Mouse (Mus musculus): Measurements from ENCODE around the gene Pnkp. TPM values are rescaled to one million over a fixed set of nuclear protein-coding genes. Genes with fewer than 3 reads are reported as not detected.

The Pnkp gene
- 1.4 TPM for polyA plus RNA-seq (2014; fragmentation: Illumina TruSeq; extraction: RNeasy Lipid Tissue Mini Kit (QIAGEN cat#74804); ENCODE audit: low read depth, low replicate concordance)

DNA sequence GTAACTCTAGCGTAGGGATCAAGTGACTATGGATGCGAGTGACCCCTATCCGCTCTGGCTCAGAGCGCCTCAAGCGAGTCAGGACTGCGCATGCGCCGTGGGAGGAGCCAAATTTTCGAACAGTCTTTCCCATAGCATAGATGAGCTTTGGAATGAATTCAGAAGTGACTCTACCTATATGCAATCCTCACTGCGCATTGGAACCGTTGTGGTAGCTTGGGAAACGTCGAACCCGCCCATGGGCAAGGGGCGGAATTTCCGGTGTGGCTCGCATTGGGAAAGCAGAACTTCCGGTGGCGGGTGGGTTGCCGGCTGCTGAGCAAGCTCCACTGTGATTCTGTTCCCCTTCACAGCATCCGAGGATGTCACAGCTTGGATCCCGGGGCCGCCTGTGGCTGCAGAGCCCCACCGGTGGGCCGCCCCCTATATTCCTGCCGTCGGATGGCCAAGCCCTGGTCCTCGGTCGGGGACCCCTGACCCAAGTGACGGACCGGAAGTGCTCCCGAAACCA, at the start of gene Pnkp:
Pnkp (plus strand) TSS at position 98 of the 511 bp plus-strand sequence.

DNA sequence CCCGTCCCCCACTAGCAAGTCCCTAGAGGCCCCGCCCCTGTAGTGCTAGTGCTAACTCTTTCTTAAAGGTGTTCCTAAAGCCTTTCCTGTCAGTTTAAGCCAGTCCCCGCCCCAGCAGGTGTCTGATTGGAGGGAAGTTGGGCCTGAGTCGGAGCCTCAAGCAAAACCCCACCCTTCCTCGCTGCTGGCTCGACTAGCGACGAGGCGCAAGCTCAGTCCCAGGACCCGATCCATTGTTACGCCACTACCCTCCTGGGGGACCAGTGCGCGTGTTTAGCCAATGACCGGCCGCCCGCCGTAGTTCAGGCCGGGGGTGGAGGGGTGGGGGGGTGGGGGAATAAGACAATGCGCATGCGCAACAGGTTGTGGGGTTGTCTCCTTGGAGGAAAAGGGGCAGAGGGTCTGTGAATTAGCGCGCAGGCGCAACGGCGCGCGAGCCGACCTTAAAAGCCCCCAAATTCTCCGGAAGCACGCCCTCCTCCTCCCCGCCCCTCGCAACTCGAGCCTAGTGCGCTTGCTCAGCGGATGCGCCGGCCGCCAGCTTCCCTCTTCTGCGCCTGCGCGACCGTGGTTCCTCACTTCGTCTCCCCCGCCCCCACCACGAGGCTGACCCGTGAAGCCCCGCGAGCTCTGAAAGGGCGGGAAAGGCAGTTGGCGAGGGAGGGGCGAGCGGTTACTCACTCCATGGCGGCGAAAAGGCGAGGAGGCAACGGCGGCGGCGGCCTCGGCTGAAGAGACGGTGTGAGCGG, 41.0 kb upstream of the Pnkp start, which contains the start of the genes Nup62 and Il4i1:
Nup62 (plus strand) TSS at position 368 of the 749 bp plus-strand sequence.
Il4i1 (plus strand) TSS at position 667 of the 749 bp plus-strand sequence.

DNA sequence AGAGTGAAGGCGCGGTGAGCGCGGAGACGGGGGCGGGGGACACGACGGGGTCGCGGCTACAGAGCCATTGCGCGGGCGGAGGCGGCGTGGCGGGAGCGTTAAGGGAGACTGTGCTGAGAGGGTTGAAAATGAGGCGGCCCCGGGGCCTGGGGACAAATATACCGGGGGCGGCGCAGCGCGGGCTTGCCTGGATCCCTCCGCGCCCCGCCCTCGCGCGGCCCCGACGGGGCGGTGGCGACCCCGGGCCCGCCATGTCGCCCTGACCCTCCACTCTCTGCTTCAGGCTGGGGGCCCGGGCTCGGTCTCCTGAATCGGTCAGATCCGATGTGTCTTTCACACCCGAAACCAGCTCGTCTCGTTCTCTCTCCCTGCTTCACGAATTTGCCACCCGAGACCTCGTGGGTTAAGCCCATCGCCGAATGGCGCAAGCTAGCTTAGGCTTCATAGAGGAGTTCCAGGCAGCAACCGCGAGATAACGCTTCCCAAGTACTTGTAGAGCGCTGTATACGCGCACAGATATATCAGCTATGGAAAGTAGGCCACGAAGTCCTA, 40.4 kb upstream of the Pnkp start, which contains the start of gene Atf5:
Atf5 (minus strand) TSS at position 189 of the 552 bp plus-strand sequence.

DNA sequence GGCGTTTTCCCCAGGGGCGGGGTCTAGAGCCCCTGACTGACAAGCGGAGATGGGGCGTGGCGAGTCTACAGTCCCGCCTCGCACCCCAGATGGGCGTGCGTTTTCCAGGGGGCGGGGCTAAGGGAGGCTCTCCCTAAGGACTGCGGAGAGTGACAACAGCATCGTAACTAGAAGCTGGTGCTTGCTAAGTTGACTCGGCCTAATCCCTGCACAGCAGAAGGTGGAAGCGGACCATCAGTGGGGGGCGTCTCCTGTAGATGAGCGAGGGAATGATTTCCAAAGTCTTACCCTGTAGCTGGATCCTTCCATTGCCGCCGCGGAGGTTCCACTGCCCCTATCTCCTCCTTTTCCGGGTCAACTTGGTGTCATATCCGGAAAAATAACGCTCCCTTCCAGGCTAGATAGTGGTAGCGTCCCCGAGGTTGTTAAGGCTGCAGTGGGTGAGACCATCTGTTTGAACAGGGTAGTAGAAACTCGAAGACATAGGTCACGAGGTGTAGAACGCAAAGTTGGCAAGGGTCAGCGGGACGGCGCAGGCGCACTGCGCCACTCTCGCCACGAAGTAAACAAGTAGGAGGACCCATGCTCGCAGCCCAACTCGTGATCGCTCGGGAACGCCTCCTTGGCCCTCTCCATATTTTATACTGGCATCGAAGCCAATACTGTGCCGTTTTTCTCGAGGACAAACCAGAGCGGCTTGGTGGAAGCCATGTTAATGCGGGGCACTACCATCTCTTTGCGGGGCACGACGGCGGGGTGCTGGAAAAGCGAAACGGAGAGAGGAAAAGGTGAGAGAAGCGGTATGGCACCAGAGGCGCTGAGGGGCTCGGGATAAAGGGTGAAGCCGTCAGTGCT, 8.2 kb upstream of the Pnkp start, which contains the start of the genes Akt1s1 and Tbc1d17:
Akt1s1 (plus strand) TSS at position 431 of the 855 bp plus-strand sequence.
Tbc1d17 (minus strand) TSS at position 519 of the 855 bp plus-strand sequence.

DNA sequence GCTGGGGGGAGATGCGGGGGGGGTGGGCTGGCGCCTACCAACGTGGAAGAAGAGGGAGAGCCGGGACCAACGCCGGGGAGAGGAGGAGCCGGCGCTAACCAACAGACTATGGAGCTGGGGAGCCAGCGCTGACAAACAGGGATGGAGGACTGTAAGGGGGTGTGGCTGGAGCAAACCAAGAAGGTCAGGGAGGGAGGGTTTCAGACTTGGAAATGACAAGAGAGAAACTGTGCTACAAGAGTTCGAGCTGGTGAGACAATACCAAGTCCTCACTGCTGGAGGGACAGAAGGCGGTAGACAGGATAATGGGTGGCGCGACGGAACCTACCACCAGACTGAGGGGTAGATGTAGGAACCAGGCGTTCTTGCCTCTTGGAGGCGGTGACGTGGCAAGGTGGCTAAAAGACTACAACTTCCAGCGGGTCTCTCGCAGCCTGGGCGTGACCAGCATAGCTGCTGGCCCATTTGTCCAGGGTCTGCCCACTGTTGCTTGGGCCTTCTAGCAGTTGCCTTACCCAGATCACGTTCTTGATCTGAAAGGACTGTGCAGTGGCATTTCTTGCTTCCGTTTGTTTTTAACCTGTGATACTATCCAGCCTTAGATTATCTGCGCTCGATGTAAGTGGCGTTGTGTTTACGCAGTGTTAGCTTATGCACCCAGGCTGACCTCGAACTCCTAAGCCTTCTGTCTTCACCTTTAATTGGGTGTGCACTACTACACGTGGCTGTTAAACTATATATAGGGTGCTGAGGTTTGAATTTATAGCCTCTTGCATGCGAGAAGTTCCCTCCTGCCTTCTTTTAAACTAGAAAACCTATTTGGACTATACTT, 13.0 kb downstream of the Pnkp start, which contains the start of gene Ptov1:
Ptov1 (minus strand) TSS at position 92 of the 832 bp plus-strand sequence.

DNA sequence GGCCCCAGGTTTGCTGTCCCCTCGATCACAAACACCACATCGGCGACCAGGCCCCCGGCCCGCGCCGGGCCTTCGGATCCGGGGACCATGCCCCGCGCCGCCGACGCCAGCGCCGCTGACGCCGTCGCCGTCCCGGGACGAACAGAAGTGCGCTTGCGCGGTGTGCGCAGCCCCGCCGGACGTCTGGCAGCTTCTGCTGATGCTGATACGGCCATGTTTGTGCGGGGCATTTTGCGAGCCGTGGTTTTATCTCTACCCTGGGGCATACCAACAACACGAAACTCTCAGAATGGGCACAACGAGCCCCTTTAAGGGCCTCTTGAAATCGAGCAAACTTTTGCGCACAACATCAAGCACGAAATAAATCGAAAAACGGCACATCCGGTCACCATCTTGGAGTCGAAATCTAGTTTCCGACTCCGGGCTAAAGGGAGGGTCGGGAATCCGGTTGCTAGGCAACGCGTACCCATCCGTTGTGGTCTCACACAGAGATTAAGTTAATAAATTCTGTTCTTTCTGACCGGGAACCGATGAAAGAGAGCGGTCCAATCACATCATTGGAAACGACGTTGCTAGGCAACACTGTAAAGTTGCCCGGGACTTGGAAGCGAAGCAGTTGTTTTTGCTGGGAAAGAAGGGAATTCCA, 35.5 kb downstream of the Pnkp start, which contains the start of gene Med25:
Med25 (minus strand) TSS at position 437 of the 646 bp plus-strand sequence.

DNA sequence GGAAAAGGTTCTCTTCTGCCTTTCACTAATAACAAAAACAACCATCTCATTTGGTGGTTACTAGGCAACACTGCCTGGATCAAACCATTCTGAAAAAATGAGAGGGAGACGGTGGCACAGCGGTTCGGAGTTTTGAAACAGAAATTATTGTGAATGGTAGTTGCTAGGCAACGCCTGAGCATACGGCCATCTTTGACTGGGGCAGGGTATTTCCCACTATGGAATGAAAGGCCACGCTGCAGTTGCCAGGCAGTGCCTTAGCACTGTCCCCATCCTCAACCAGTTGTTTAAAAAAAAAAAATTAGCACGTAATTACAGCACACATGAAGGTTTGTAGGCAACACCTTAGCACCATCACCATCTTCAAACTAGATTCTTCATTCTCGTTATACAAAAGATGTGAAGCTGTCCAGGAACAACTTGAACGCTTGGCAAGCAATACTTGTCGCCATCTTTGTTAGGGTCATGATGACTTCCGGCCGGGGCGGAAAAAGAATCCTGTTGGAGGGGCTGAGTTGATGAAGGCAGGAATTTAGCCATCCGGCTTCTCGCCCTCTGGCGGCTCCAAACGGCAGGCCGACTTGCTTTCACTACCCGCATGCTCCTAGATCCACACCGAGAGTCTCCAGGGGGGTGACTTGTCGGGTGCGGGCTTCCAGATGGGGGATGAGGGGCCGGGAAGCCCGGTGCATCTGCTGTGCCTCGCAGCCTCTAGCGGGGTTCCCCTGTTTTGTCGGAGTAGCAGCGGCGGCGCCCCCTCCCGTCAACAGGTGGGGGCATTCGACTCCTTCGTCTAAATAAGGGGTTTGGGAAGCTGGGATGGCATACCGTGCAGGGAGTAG, 38.9 kb downstream of the Pnkp start, which contains the start of gene Fuz:
Fuz (plus strand) TSS at position 487 of the 842 bp plus-strand sequence.

Other genes with a start within 250 kb of the Pnkp start
- 0.37 TPM for gene Myh14, start 186.3 kb upstream of the Pnkp start, polyA plus RNA-seq (2014; fragmentation: Illumina TruSeq; extraction: RNeasy Lipid Tissue Mini Kit (QIAGEN cat#74804); ENCODE audit: low read depth, low replicate concordance)
- gene Izumo2, start 148.4 kb upstream of the Pnkp start, polyA plus RNA-seq (2014; fragmentation: Illumina TruSeq; extraction: RNeasy Lipid Tissue Mini Kit (QIAGEN cat#74804); ENCODE audit: low read depth, low replicate concordance), result not detected
- gene Vrk3, start 108.7 kb upstream of the Pnkp start, polyA plus RNA-seq (2014; fragmentation: Illumina TruSeq; extraction: RNeasy Lipid Tissue Mini Kit (QIAGEN cat#74804); ENCODE audit: low read depth, low replicate concordance), result 6.2 TPM
- not detected for gene Zfp473, start 106.1 kb upstream of the Pnkp start, polyA plus RNA-seq (2014; fragmentation: Illumina TruSeq; extraction: RNeasy Lipid Tissue Mini Kit (QIAGEN cat#74804); ENCODE audit: low read depth, low replicate concordance)
- 1.1 TPM for gene Nup62, start 41.1 kb upstream of the Pnkp start, polyA plus RNA-seq (2014; fragmentation: Illumina TruSeq; extraction: RNeasy Lipid Tissue Mini Kit (QIAGEN cat#74804); ENCODE audit: low read depth, low replicate concordance)
- not detected for gene Il4i1, start 40.8 kb upstream of the Pnkp start, polyA plus RNA-seq (2014; fragmentation: Illumina TruSeq; extraction: RNeasy Lipid Tissue Mini Kit (QIAGEN cat#74804); ENCODE audit: low read depth, low replicate concordance)
- gene Atf5, start 40.5 kb upstream of the Pnkp start, polyA plus RNA-seq (2014; fragmentation: Illumina TruSeq; extraction: RNeasy Lipid Tissue Mini Kit (QIAGEN cat#74804); ENCODE audit: low read depth, low replicate concordance), result 47.9 TPM
- gene Akt1s1, start 8.1 kb upstream of the Pnkp start, polyA plus RNA-seq (2014; fragmentation: Illumina TruSeq; extraction: RNeasy Lipid Tissue Mini Kit (QIAGEN cat#74804); ENCODE audit: low read depth, low replicate concordance), result 2.2 TPM
- 1.3 TPM for gene Tbc1d17, start 8.1 kb upstream of the Pnkp start, polyA plus RNA-seq (2014; fragmentation: Illumina TruSeq; extraction: RNeasy Lipid Tissue Mini Kit (QIAGEN cat#74804); ENCODE audit: low read depth, low replicate concordance)
- 0.95 TPM for gene Ptov1, start 12.6 kb downstream of the Pnkp start, polyA plus RNA-seq (2014; fragmentation: Illumina TruSeq; extraction: RNeasy Lipid Tissue Mini Kit (QIAGEN cat#74804); ENCODE audit: low read depth, low replicate concordance)
- 1.1 TPM for gene Med25, start 35.6 kb downstream of the Pnkp start, polyA plus RNA-seq (2014; fragmentation: Illumina TruSeq; extraction: RNeasy Lipid Tissue Mini Kit (QIAGEN cat#74804); ENCODE audit: low read depth, low replicate concordance)
- gene Fuz, start 38.9 kb downstream of the Pnkp start, polyA plus RNA-seq (2014; fragmentation: Illumina TruSeq; extraction: RNeasy Lipid Tissue Mini Kit (QIAGEN cat#74804); ENCODE audit: low read depth, low replicate concordance), result 1.4 TPM
- 9.2 TPM for gene Ap2a1, start 72.4 kb downstream of the Pnkp start, polyA plus RNA-seq (2014; fragmentation: Illumina TruSeq; extraction: RNeasy Lipid Tissue Mini Kit (QIAGEN cat#74804); ENCODE audit: low read depth, low replicate concordance)
- not detected for gene Tsks, start 86.1 kb downstream of the Pnkp start, polyA plus RNA-seq (2014; fragmentation: Illumina TruSeq; extraction: RNeasy Lipid Tissue Mini Kit (QIAGEN cat#74804); ENCODE audit: low read depth, low replicate concordance)
- not detected for gene Cpt1c, start 117.7 kb downstream of the Pnkp start, polyA plus RNA-seq (2014; fragmentation: Illumina TruSeq; extraction: RNeasy Lipid Tissue Mini Kit (QIAGEN cat#74804); ENCODE audit: low read depth, low replicate concordance)
- gene Prmt1, start 129.4 kb downstream of the Pnkp start, polyA plus RNA-seq (2014; fragmentation: Illumina TruSeq; extraction: RNeasy Lipid Tissue Mini Kit (QIAGEN cat#74804); ENCODE audit: low read depth, low replicate concordance), result 4.2 TPM
- 21.4 TPM for gene Irf3, start 140.5 kb downstream of the Pnkp start, polyA plus RNA-seq (2014; fragmentation: Illumina TruSeq; extraction: RNeasy Lipid Tissue Mini Kit (QIAGEN cat#74804); ENCODE audit: low read depth, low replicate concordance)
- gene Bcl2l12, start 141.6 kb downstream of the Pnkp start, polyA plus RNA-seq (2014; fragmentation: Illumina TruSeq; extraction: RNeasy Lipid Tissue Mini Kit (QIAGEN cat#74804); ENCODE audit: low read depth, low replicate concordance), result 0.66 TPM
- 1.3 TPM for gene Scaf1, start 159.2 kb downstream of the Pnkp start, polyA plus RNA-seq (2014; fragmentation: Illumina TruSeq; extraction: RNeasy Lipid Tissue Mini Kit (QIAGEN cat#74804); ENCODE audit: low read depth, low replicate concordance)
- gene Rras, start 160.8 kb downstream of the Pnkp start, polyA plus RNA-seq (2014; fragmentation: Illumina TruSeq; extraction: RNeasy Lipid Tissue Mini Kit (QIAGEN cat#74804); ENCODE audit: low read depth, low replicate concordance), result 3.7 TPM
- gene Prr12, start 195.7 kb downstream of the Pnkp start, polyA plus RNA-seq (2014; fragmentation: Illumina TruSeq; extraction: RNeasy Lipid Tissue Mini Kit (QIAGEN cat#74804); ENCODE audit: low read depth, low replicate concordance), result 0.11 TPM
- gene Nosip, start 205.3 kb downstream of the Pnkp start, polyA plus RNA-seq (2014; fragmentation: Illumina TruSeq; extraction: RNeasy Lipid Tissue Mini Kit (QIAGEN cat#74804); ENCODE audit: low read depth, low replicate concordance), result 3.2 TPM
- gene Prrg2, start 205.5 kb downstream of the Pnkp start, polyA plus RNA-seq (2014; fragmentation: Illumina TruSeq; extraction: RNeasy Lipid Tissue Mini Kit (QIAGEN cat#74804); ENCODE audit: low read depth, low replicate concordance), result 2.3 TPM
- not detected for gene Rcn3, start 235.1 kb downstream of the Pnkp start, polyA plus RNA-seq (2014; fragmentation: Illumina TruSeq; extraction: RNeasy Lipid Tissue Mini Kit (QIAGEN cat#74804); ENCODE audit: low read depth, low replicate concordance)
- 33.3 TPM for gene Fcgrt, start 246.7 kb downstream of the Pnkp start, polyA plus RNA-seq (2014; fragmentation: Illumina TruSeq; extraction: RNeasy Lipid Tissue Mini Kit (QIAGEN cat#74804); ENCODE audit: low read depth, low replicate concordance)